Mouse (Mus musculus) urinary bladder, postnatal 36 days (tissue): ENCODE measurements around the gene Dohh.

Source experiments
- DNase-seq, 2 experiments: peaks; one replicate each; pipeline ENCODE4 v3.0.0; 2022; ENCODE audit warnings: low spot score in 2 of 2, mixed read lengths in 1 of 2

Gene Dohh

GRCm38 (mm10) chr10:81418216-81419070 is 34.2 kb downstream of the Dohh start:
- no peak for DNase-seq

- DNase-seq: no peak
Observed at GRCm38 (mm10) chr10:81419111-81419928, 35.1 kb downstream of the Dohh start.

DNA sequence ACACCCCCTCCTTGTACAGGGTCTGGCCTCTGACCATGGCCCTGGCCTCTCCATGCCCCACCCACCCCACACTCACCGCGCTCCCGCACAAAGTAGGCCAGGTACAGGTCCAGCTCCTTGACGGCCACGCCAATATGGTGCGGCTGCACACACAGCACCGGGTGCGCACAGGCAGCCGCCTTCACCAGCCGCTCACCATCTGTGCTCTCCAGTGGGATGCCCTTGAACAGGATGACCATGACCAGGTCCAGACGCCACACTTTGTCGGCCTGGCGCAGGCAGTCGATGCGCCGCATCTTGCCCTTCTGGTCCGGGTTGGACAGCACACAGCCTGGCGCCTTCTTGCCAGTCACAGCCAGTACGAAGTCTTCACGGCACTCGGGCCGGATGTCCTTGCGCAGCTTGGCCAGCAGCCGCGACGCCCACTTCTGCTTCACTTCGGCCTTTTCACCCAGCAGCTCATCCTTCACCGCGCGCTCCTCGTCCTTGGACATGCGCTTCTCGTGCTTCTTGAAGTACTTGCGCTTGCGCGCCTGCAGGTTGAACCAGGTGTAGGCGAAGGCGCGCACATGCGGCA is 36.1 kb downstream of the Dohh start:
- no peak for DNase-seq

GRCm38 (mm10) chr10:81421041-81421796 is 37.0 kb downstream of the Dohh start:
- DNase-seq: no peak

- DNase-seq: no peak
Observed at GRCm38 (mm10) chr10:81421797-81422100, 37.5 kb downstream of the Dohh start.

DNA sequence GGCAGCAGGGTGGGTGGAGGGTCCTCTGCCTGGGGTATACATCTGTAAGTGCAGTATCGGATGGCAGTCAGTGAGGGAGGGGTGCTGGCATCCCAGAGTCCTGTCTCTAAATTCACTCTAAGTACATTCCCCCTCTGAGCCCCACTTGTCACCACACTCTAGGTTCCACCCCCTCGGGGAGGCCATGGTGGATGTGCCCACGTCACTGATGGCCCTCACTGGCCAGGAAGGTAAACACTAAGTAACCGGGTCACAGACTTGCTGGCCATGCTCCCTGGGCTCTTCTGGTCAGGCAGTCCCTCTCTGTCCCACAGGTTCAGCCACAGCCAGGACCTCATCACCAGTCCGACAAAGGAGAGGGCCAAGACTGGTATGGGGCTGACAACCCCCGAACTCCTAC is 38.0 kb downstream of the Dohh start:
- no peak for DNase-seq

DNA sequence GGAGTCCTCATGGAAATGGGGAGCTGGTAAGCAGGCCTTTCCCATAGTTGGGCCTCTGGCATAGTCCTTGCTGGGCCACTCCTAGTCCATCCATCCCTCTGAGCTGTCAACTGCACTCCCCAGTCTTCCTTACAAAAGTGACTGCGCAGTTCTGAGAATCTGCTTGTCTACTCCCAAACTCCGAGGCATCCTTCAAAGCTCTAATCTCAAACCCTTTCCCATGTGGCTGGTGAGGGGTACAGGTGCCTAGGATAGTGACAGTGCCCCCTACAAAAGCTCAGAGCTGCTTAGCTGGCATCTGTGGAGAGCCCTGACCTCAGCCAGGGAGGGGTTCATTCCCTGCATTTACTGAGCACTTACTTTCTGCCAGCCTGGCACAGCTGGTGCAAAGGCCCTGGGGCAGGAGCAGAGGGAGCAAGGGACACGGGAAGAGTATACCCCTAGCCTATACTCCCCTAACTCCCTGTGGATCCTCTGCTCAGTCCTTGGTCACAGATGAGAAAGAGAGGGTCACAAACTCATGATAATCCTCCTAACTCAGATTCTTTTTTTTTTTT is 38.5 kb downstream of the Dohh start:
- no peak for DNase-seq

- no peak for DNase-seq
Observed at GRCm38 (mm10) chr10:81423476-81424245, 39.4 kb downstream of the Dohh start.

GRCm38 (mm10) chr10:81424246-81425051 is 40.2 kb downstream of the Dohh start:
- peak in 1 of 2 experiments; percentile 43 for DNase-seq

DNA sequence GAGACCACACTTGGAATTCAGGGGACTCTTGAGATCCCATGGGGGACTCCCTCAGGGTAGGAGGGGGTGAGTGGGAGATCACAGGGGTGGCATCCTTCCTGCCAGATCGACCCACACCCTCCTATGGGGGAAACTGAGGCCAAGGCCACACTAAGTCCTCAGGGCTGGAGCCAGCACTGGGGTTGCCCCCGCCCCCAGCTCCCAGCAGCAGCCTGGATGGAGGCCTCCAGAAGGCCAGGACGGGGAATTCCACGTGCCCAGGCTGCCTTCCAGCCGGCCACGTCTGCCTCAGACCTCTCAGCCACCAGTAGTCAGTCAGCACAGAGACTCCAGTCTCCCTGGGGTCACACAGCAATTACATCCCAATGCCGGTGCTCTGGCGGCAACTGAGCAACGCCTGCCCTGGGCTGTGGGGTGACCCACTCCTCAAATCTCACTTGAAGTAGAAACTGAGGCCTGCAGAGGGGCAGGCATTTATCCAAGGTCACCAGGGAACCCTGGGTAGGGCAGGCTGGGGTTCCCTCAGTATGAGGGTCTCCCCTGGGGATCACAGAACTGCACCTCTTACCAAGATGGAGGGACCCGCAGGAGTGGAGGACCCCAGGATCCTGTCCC is 41.1 kb downstream of the Dohh start:
- peak in 1 of 2 experiments; percentile 1 for DNase-seq

- no peak for DNase-seq
Observed at GRCm38 (mm10) chr10:81426081-81426671, 41.9 kb downstream of the Dohh start.

DNA sequence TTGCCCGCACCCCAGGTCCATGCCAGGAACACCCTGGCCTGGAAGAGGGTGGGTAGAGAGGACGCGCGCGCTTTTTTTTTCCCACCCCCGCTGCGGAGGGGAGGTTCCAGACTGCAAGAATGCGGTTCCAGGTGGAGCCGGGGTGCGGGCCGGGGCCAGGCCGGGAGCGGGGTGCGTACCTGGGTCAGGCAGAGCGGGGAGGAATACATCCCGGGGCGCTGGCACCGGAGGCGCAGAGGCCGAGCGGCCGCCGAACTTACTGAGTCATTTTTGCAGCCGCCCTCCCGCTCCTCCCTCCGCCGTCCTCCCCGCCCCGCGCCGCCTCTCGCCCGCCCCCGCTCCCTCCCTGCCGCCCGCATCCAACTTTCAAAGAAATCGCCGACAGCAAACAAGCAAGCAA is 42.7 kb downstream of the Dohh start:
- peak; percentile 65 to 76 for DNase-seq

GRCm38 (mm10) chr10:81427327-81427726 is 43.1 kb downstream of the Dohh start:
- DNase-seq: no peak

- DNase-seq: no peak
Observed at GRCm38 (mm10) chr10:81427804-81428506, 43.7 kb downstream of the Dohh start.

DNA sequence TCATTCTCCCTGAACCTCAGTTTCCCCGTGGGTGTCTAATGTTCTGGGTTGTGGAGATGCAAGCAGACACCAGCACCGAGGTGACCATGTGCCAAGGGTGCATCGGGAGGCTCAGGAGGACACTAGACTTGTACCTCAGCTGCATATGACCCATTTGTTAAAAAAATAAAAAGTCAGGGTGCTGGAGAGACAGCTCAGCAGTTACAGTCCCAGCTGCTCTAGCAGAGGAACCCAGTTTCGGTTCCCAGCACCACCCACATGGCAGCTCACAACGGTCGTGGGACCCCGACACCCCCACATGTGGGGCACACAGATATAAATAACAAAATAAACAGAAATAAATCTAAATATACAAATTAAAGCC is 44.3 kb downstream of the Dohh start:
- DNase-seq: no peak

- DNase-seq: peak in 1 of 2 experiments; percentile 0
Observed at GRCm38 (mm10) chr10:81429092-81429491, 44.9 kb downstream of the Dohh start.

- peak; percentile 86 to 90 for DNase-seq
Observed at GRCm38 (mm10) chr10:81429605-81430061, 45.4 kb downstream of the Dohh start.

DNA sequence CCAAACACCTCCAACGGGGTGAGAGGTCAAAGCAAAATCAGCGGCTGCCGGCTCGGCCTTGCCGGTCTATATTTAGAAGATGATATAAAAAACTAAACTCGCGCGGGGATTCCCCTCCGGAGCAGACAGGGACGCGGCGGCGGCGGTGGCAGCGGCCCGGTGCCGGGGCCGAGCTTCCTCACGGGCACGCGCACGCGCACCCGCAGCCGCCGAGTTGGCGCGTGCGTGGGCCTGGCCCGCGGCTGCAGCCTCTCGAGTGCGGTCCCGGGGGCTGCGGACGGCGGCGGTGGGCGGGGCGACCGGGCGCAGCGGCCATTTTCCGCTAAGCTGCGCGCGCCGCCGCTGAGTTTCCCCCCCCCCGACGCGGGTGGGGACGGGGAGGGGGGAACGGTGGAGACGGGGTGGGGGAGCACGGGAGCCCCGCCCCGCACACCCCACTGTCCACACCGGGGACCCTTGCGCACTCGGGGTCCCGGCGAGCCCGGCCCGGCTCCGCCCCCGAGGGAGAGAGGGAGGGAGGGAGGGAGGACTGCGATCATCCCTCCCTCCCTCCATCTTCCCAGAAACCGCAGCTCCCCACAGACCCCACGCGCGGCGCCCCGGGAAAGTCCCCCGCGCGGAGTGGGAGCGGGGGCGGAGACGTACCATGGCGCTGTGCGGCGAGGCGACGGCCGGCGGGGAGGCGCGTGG is 46.1 kb downstream of the Dohh start:
- peak; percentile 70 to 74 for DNase-seq
